Mouse (Mus musculus): Measurements from ENCODE around the gene Aasdh. TPM values are rescaled to one million over a fixed set of nuclear protein-coding genes. Genes with fewer than 3 reads are reported as not detected.
"Not testable (repeated sequence)": the region's sequence is repeated elsewhere in the genome, so short reads cannot be mapped to it uniquely, and the experiment has no call there.

Aasdh gene
- polyA plus RNA-seq, 1 experiment: 15.1 TPM

DNA sequence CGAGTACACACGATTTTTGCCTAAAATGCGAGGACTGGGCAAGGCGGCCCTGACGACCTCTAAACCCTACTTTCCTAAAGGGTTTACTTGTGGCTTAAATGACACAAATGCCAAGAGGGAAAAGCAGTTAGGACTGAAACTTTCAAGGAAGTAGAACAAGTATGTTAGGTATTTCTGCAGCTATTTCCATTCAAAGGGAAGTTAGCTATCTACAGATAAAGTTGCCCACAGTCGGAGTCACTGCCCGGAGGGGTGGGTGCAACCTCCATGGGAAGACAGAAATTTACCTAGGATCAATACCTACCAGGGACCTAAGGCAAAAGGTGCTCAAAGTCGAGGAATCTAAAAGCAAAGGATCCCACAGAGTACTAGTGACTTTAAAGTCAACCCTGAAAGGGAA lies 34.4 kb upstream of the Aasdh start:
- H3K36me3 ChIP-seq (ENCODE audit: control insufficient read depth, insufficient read depth, low read length): peaks cover 4% of the 10 kb centered on the region; the same call in 1 of the 2 replicates
- WGBS: 72% methylated on average over 8 of the region's 8 CpGs
- peak overlapping the region; percentile 67 for H3K27ac ChIP-seq (ENCODE audit: insufficient read depth, low read depth, low read length)
- TF ChIP-seq CTCF (conservative IDR thresholded peaks at IDR 0.05; ENCODE audit: insufficient read depth, insufficient read length, low read depth, low read length) (no peak), POLR2A (IDR thresholded peaks at IDR 0.05; ENCODE audit: low read depth, low read length) (no peak)
- H3K27me3 ChIP-seq (replicated peaks; ENCODE audit: control insufficient read depth, insufficient read depth, low read length): no peaks in the 10 kb centered on the region
- H3K4me3 ChIP-seq (ENCODE audit: insufficient read depth, low read depth, low read length): no peak overlapping the region
- peaks cover 28% of the 10 kb centered on the region for H3K4me1 ChIP-seq (ENCODE audit: control insufficient read depth, insufficient read depth, low read length)
- no peak for DNase-seq

DNA sequence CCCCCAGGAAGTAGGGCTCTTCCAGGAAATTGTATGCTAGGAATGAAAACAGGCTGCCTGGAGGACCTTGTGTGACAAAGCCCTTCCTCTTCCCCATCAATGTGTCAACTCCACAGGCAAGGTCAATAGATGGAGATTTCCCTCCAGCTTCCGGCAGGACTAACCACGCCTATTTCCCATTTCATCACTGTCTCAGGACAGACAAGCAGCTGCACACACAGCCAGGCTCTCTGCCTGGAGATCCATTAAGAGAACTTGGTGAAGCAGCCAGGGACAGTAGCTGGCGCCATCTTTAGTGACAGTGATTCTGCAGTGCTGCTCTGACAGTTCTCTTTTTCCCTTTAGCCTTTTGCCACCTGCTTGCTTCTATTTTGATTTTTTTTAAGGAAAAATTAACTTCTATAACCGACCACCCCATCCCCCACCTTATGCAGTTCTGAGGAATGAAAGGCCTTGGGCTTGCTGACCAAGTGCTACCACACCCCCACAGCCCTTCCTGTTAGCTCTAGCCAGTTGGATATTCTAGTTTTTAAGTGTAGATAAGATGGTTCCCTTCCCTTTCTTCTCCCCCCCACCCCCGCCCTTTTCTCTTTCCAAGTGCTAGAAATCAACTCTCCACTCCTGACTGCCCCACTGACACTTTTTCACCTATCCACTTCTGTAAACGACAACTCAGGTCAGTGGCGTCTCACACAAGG lies 24.0 kb upstream of the Aasdh start:
- Histone ChIP-seq H3K36me3 (ENCODE audit: control insufficient read depth, insufficient read depth, low read length) (no peaks in the 10 kb centered on the region), H3K4me3 (ENCODE audit: insufficient read depth, low read depth, low read length) (no peak overlapping the region), H3K27me3 (replicated peaks; ENCODE audit: control insufficient read depth, insufficient read depth, low read length) (no peaks in the 10 kb centered on the region), H3K27ac (ENCODE audit: insufficient read depth, low read depth, low read length) (peak overlapping the region; percentile 74), H3K4me1 (ENCODE audit: control insufficient read depth, insufficient read depth, low read length) (peaks cover 19% of the 10 kb centered on the region)
- peak; percentile 71 for DNase-seq
- 37% methylated on average over 7 of the region's 7 CpGs for WGBS
- TF ChIP-seq POLR2A (IDR thresholded peaks at IDR 0.05; ENCODE audit: low read depth, low read length) (no peak), CTCF (conservative IDR thresholded peaks at IDR 0.05; ENCODE audit: insufficient read depth, insufficient read length, low read depth, low read length) (no peak)

DNA sequence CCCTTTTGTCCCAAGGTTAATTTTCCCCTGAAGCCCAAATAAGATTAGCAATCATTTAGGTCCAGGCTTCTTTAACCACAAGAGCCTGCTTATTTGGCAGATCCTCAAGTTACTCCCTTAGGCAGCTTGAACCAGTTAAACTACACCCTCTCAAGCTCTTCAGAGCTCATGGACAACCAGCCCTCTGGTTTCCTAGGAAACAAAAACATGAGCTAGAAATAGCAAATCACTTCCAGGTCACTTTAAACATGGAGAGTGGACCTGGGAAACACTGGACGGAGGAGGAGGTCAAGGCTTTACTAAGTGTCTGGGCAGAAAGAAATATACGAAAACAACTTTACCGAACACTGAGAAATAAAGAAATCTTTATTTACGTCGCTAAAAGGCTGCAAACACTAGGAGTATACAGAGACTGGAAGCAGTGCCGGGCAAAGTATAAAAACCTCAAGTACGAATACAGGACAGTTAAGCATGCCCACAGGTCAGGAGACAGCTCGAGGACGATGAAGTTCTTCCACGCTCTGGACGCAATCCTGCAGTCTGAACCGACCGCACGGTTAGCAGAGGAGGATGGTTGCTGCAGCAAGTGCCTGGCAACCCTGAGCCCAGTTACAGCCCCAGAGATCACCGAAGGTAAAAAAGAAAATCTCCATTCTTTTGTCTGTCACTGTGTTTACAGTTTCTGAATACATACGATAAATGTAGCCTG lies 23.0 kb upstream of the Aasdh start:
- peak; percentile 89 for DNase-seq
- WGBS: 25% methylated on average over 16 of the region's 16 CpGs
- H3K27ac ChIP-seq (ENCODE audit: insufficient read depth, low read depth, low read length): peak overlapping the region; percentile 87

DNA sequence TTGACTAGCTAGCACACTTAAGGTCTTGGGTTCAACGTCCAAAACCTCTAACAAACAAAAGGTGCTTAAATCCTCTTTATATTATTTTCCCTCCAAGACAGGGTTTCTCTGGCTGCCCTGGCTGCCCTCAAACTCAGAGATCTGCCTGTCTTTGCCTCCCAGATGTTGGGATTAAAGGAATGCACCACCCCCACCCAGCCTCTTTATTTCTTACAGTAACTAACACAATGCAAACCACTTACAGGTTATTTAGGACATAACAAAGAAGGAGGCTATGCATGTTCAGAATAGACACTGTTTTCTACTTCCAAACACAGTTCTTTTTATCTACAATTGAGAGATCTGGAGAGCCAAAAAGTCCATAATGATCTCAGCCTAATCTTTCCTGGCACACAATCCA lies 19.0 kb upstream of the Aasdh start:
- WGBS: 43% methylated on average over 1 of the region's 1 CpGs

More for the DNA sequence above, 23.0 kb upstream of the Aasdh start:
- Histone ChIP-seq H3K4me1 (ENCODE audit: control insufficient read depth, insufficient read depth, low read length) (peaks cover 26% of the 10 kb centered on the region), H3K36me3 (ENCODE audit: control insufficient read depth, insufficient read depth, low read length) (no peaks in the 10 kb centered on the region), H3K27me3 (replicated peaks; ENCODE audit: control insufficient read depth, insufficient read depth, low read length) (no peaks in the 10 kb centered on the region), H3K4me3 (ENCODE audit: insufficient read depth, low read depth, low read length) (peak overlapping the region; percentile 43)
- no peak for TF ChIP-seq CTCF (conservative IDR thresholded peaks at IDR 0.05; ENCODE audit: insufficient read depth, insufficient read length, low read depth, low read length)
- TF ChIP-seq POLR2A (IDR thresholded peaks at IDR 0.05; ENCODE audit: low read depth, low read length): no peak

DNA sequence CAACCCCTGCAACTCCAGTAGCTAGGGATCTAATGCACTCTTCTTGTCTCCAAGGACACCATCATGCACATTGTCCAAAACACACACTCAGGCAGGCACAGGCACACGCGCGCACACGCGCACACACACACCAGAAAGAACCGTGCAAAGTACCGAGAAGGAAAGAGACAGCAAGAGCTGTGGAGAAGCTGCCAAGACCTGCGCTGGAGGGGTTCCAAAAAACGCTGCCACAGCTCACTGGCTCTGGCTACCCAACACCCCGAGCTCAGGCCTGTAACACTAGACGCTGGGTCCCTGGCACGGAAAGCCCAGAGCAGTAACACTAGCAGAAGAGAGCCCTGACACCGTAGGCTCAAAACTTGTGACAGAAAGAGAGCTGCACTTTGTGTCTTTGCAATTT lies 18.1 kb upstream of the Aasdh start:
- H3K27ac ChIP-seq (ENCODE audit: insufficient read depth, low read depth, low read length): peak overlapping the region; percentile 71
- no peaks in the 10 kb centered on the region for H3K27me3 ChIP-seq (replicated peaks; ENCODE audit: control insufficient read depth, insufficient read depth, low read length)
- H3K4me1 ChIP-seq (ENCODE audit: control insufficient read depth, insufficient read depth, low read length): peaks cover 18% of the 10 kb centered on the region
- H3K4me3 ChIP-seq (ENCODE audit: insufficient read depth, low read depth, low read length): no peak overlapping the region
- peak; percentile 96 for DNase-seq
- TF ChIP-seq POLR2A (IDR thresholded peaks at IDR 0.05; ENCODE audit: low read depth, low read length): no peak
- no peak for TF ChIP-seq CTCF (conservative IDR thresholded peaks at IDR 0.05; ENCODE audit: insufficient read depth, insufficient read length, low read depth, low read length)
- H3K36me3 ChIP-seq (ENCODE audit: control insufficient read depth, insufficient read depth, low read length): peaks cover 3% of the 10 kb centered on the region
- WGBS: 28% methylated on average over 13 of the region's 13 CpGs

More for the DNA sequence above, 19.0 kb upstream of the Aasdh start:
- Histone ChIP-seq H3K27ac (ENCODE audit: insufficient read depth, low read depth, low read length) (peak overlapping the region; percentile 71), H3K36me3 (ENCODE audit: control insufficient read depth, insufficient read depth, low read length) (peaks cover 2% of the 10 kb centered on the region; the same call in 1 of the 2 replicates), H3K4me1 (ENCODE audit: control insufficient read depth, insufficient read depth, low read length) (peaks cover 23% of the 10 kb centered on the region), H3K27me3 (replicated peaks; ENCODE audit: control insufficient read depth, insufficient read depth, low read length) (no peaks in the 10 kb centered on the region), H3K4me3 (ENCODE audit: insufficient read depth, low read depth, low read length) (no peak overlapping the region)
- no peak for DNase-seq
- TF ChIP-seq POLR2A (IDR thresholded peaks at IDR 0.05; ENCODE audit: low read depth, low read length): no peak
- no peak for TF ChIP-seq CTCF (conservative IDR thresholded peaks at IDR 0.05; ENCODE audit: insufficient read depth, insufficient read length, low read depth, low read length)

DNA sequence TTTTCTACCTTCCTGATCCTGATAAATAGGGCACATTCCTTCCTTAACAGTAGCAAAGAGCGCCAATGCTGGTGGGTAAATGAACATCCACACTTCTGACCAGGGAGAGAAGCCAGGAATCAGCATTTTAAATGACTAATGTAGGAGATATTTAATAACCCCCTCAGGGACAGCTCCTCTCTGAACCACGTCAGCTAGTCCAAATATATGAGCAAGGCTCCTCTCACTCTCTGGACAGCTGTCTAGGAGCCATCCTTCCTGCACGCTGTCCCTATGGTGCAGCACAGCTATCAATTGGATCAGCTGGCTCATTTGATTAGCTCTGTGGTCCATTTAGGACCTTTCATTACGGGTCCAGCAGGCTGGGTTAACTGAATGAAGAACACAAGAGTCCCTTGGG lies 17.5 kb upstream of the Aasdh start:
- peaks cover 17% of the 10 kb centered on the region for H3K4me1 ChIP-seq (ENCODE audit: control insufficient read depth, insufficient read depth, low read length)
- 69% methylated on average over 4 of the region's 4 CpGs for WGBS
- TF ChIP-seq POLR2A (IDR thresholded peaks at IDR 0.05; ENCODE audit: low read depth, low read length) (no peak), CTCF (conservative IDR thresholded peaks at IDR 0.05; ENCODE audit: insufficient read depth, insufficient read length, low read depth, low read length) (no peak)
- no peaks in the 10 kb centered on the region for H3K27me3 ChIP-seq (replicated peaks; ENCODE audit: control insufficient read depth, insufficient read depth, low read length)
- H3K36me3 ChIP-seq (ENCODE audit: control insufficient read depth, insufficient read depth, low read length): peaks cover 5% of the 10 kb centered on the region
- no peak for DNase-seq
- peak overlapping the region; percentile 39; the same call in 1 of the 2 replicates for H3K27ac ChIP-seq (ENCODE audit: insufficient read depth, low read depth, low read length)
- H3K4me3 ChIP-seq (ENCODE audit: insufficient read depth, low read depth, low read length): no peak overlapping the region

DNA sequence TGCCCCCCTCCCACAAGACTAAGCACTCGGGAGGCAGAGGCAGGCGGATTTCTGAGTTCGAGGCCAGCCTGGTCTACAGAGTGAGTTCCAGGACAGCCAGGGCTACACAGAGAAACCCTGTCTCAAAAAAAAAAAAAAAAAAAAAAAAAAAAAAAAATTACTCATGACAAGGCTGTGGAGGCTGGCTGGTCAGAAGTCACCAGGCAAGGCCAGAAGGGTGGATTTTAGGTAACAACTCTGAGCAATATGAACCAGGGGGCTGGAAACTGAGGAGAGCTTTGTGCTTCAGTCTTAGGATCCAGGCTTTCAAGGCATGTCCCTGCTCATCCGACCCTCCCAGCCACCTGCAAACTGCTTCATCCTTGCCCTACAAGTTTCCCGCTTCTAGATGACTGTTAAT lies 7.2 kb upstream of the Aasdh start:
- not testable (repeated sequence) for H3K27me3 ChIP-seq (replicated peaks; ENCODE audit: control insufficient read depth, insufficient read depth, low read length); H3K4me1 ChIP-seq (ENCODE audit: control insufficient read depth, insufficient read depth, low read length); H3K36me3 ChIP-seq (ENCODE audit: control insufficient read depth, insufficient read depth, low read length); DNase-seq; H3K27ac ChIP-seq (ENCODE audit: insufficient read depth, low read depth, low read length); H3K4me3 ChIP-seq (ENCODE audit: insufficient read depth, low read depth, low read length)
- WGBS: 95% methylated on average over 5 of the region's 5 CpGs

Measured in kidney, adult 2 months (tissue).